Mouse (Mus musculus) small intestine, adult 2 months (tissue): Measurements from ENCODE around the gene Myh9.

Experiments
- CTCF ChIP-seq: fragments of 200-500 bp; IDR thresholded peaks from 2 replicates; pipeline ENCODE4 v1.5.1; 2012; ENCODE audit warnings: low read depth, mild to moderate bottlenecking, control low read depth, inconsistent platforms, low read length, moderate library complexity, mixed read lengths; ENCODE audit not compliant: insufficient replicate concordance, insufficient read length; ENCODE audit errors: extremely low read depth
- POLR2A ChIP-seq: fragments of 200-500 bp; IDR thresholded peaks from 2 replicates; pipeline ENCODE4 v1.6.1; 2012; ENCODE audit warnings: low read depth, mild to moderate bottlenecking, control low read depth, inconsistent platforms, low read length, moderate library complexity

GRCm38 (mm10) chr15:77883697-77884010 is 41.7 kb upstream of the Myh9 start:
- TF ChIP-seq CTCF (no peak), POLR2A (no peak)
